Mouse (Mus musculus) right cerebral cortex, adult 2 months (tissue): Measurements from ENCODE around the gene Zfp335.
"Not testable (repeated sequence)": the region's sequence is repeated elsewhere in the genome, so short reads cannot be mapped to it uniquely, and the experiment has no call there.

Experiments
- DNase-seq, 2 experiments: peaks; one replicate each; pipeline ENCODE4 v3.0.0; 2021 to 2022; ENCODE audit warnings: low spot score in 2 of 2

The Zfp335 gene

GRCm38 (mm10) chr2:164867566-164867965 is 44.0 kb downstream of the Zfp335 start:
- DNase-seq, result no peak

- DNase-seq, result no peak
Observed at GRCm38 (mm10) chr2:164866741-164867551, 44.6 kb downstream of the Zfp335 start.

GRCm38 (mm10) chr2:164864593-164864992 is 47.0 kb downstream of the Zfp335 start:
- DNase-seq, result no peak

GRCm38 (mm10) chr2:164863411-164863810 is 48.1 kb downstream of the Zfp335 start:
- not testable (repeated sequence) for DNase-seq

GRCm38 (mm10) chr2:164862179-164862861 is 49.2 kb downstream of the Zfp335 start:
- DNase-seq, result no peak

- DNase-seq, result no peak
Observed at GRCm38 (mm10) chr2:164861094-164861493, 50.5 kb downstream of the Zfp335 start.

- no peak for DNase-seq
Observed at GRCm38 (mm10) chr2:164859640-164860432, 51.7 kb downstream of the Zfp335 start.

- no peak for DNase-seq
Observed at GRCm38 (mm10) chr2:164859155-164859554, 52.4 kb downstream of the Zfp335 start.

GRCm38 (mm10) chr2:164857842-164858553 is 53.6 kb downstream of the Zfp335 start:
- DNase-seq, result no peak

- DNase-seq, result peak in 1 of 2 experiments; percentile 39
Observed at GRCm38 (mm10) chr2:164857101-164857821, 54.3 kb downstream of the Zfp335 start, which contains the start of gene Pltp. Gene Pltp (minus strand): TSS chr2:164857711.

GRCm38 (mm10) chr2:164856309-164857100 is 55.1 kb downstream of the Zfp335 start:
- no peak for DNase-seq

- DNase-seq, result not testable (repeated sequence)
Observed at GRCm38 (mm10) chr2:164855572-164855971, 56.0 kb downstream of the Zfp335 start.

GRCm38 (mm10) chr2:164850061-164850460 is 61.5 kb downstream of the Zfp335 start:
- DNase-seq, result no peak

GRCm38 (mm10) chr2:164845782-164846181 is 65.8 kb downstream of the Zfp335 start:
- no peak for DNase-seq
